Mouse (Mus musculus) lung, embryonic 14.5 days (tissue): ENCODE results near the gene Clcf1. TPM values are rescaled to one million over a fixed set of nuclear protein-coding genes. Genes with fewer than 3 reads are reported as not detected.
A peak's percentile ranks its signal among the peaks of the same experiment; 100 is the strongest.

Source experiments
- ATAC-seq: fragments of 200-750 bp; cut with Nextera tagmentation; 2 replicates; pipeline ENCODE4 v1.8.0; 2017; ENCODE audit warnings: mild to moderate bottlenecking, moderate TSS enrichment, moderate library complexity; ENCODE audit not compliant: insufficient read depth
- DNase-seq: peaks from one replicate; pipeline ENCODE4 v3.0.0-alpha.2; 2015
- H3K27ac ChIP-seq: fragments of 300-500 bp; sonication (generic); 2 replicates; pipeline ENCODE4 v1.5.1; 2014; ENCODE audit warnings: low read depth, mild to moderate bottlenecking, moderate library complexity
- H3K27me3 ChIP-seq: fragments of 300-500 bp; sonication (generic); 2 replicates; pipeline ENCODE4 v1.6.1; 2014; ENCODE audit warnings: low read length, control low read depth; ENCODE audit not compliant: insufficient read depth
- H3K36me3 ChIP-seq: fragments of 300-500 bp; sonication (generic); 2 replicates; pipeline ENCODE4 v1.6.1; 2014; ENCODE audit warnings: control low read depth; ENCODE audit not compliant: insufficient read depth
- H3K4me1 ChIP-seq: fragments of 300-500 bp; sonication (generic); 2 replicates; pipeline ENCODE4 v1.6.1; 2014; ENCODE audit warnings: antibody characterized with exemption, control low read depth; ENCODE audit not compliant: insufficient read depth
- H3K4me2 ChIP-seq: fragments of 300-500 bp; sonication (generic); 2 replicates; pipeline ENCODE4 v1.6.1; 2014; ENCODE audit warnings: mild to moderate bottlenecking
- H3K4me3 ChIP-seq: fragments of 300-500 bp; sonication (generic); 2 replicates; pipeline ENCODE4 v1.5.1; 2014; ENCODE audit warnings: low read depth, low read length
- H3K9ac ChIP-seq: fragments of 300-500 bp; sonication (generic); 2 replicates; pipeline ENCODE4 v1.6.1; 2014
- H3K9me3 ChIP-seq: fragments of 300-500 bp; sonication (generic); 2 replicates; pipeline ENCODE4 v1.6.1; 2016; ENCODE audit warnings: low read depth, low read length, control low read depth
- CTCF ChIP-seq: IDR thresholded peaks from 2 replicates; pipeline ENCODE4 v1.5.1; 2016; ENCODE audit warnings: antibody characterized with exemption, low read depth
- WGBS: fragments of 180-500 bp; shearing (Covaris S2); extraction: QIAGEN DNeasy Blood & Tissue Kit; methylation state at CpG from one replicate; pipeline ENCODE4 v1.1.7; 2014; 5-methylcytosine and 5-hydroxymethylcytosine counted together
- polyA plus RNA-seq: library from polyadenylated mRNA; unstranded; fragments of >200 nt; fragmentation: Nextera tagmentation; extraction: Ambion mirVana; gene quantifications from 2 replicates; pipeline ENCODE4 v1.2.1, GENCODE M21; 2014

Gene Clcf1
- polyA plus RNA-seq, 1 experiment from 2014 or later = 4.4 TPM

DNA sequence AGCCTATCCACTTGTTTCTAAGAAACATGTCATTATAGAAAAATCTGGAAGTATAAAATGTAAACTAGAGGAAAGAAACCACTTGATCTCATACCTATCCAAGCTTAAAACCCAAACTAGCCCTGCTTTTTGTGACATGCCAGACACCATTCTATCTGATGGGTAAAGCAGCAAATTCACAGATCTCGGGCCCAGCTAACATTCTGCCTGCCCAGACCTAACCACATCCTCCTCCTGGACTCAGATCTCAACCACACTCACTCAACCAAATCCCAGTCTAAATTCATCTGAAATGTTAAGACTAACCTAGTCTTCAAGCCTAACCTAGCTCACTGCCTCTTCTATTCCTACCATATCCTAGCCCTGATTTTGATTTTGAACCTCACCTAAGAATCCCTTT, 4.7 kb downstream of the Clcf1 start:
- 70% methylated on average over 1 of the region's 1 CpGs for WGBS

DNA sequence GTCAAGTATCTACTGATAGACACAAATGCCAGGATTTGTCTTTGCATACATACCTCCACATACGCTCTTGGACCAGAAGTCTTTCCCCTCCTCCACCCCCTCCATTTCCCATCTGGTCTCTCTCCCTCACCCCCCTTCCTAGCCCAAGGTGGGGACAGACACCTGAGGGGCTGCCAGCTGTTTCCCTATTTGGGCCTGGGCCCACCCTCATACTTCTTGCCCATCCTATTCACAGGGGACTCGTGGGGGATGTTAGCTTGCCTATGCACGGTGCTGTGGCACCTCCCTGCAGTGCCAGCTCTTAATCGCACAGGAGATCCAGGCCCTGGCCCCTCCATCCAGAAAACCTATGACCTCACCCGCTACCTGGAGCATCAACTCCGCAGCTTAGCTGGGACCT, 5.9 kb downstream of the Clcf1 start:
- H3K27ac ChIP-seq = no peak overlapping the region
- H3K27me3 ChIP-seq = no peaks in the 10 kb centered on the region
- no peak for DNase-seq
- no peaks in the 10 kb centered on the region for H3K9me3 ChIP-seq
- H3K36me3 ChIP-seq = no peaks in the 10 kb centered on the region
- no peak for ATAC-seq
- H3K4me2 ChIP-seq = no peak overlapping the region
- peaks cover 48% of the 10 kb centered on the region for H3K4me1 ChIP-seq
- no peak overlapping the region for H3K4me3 ChIP-seq
- TF ChIP-seq CTCF = no peak
- H3K9ac ChIP-seq = no peak overlapping the region
- WGBS = 80% methylated on average over 6 of the region's 6 CpGs

More for the DNA sequence above, 4.7 kb downstream of the Clcf1 start:
- H3K27ac ChIP-seq = no peak overlapping the region
- DNase-seq = no peak
- H3K4me3 ChIP-seq = no peak overlapping the region
- no peak for TF ChIP-seq CTCF
- no peak overlapping the region for H3K9ac ChIP-seq
- no peak for ATAC-seq
- no peak overlapping the region for H3K4me2 ChIP-seq
- H3K9me3 ChIP-seq = no peaks in the 10 kb centered on the region
- H3K36me3 ChIP-seq = no peaks in the 10 kb centered on the region
- H3K4me1 ChIP-seq = peaks cover 48% of the 10 kb centered on the region
- 0 out of 2 replicates have a peak, but pooled peaks cover 3% of the 10 kb centered on the region for H3K27me3 ChIP-seq

DNA sequence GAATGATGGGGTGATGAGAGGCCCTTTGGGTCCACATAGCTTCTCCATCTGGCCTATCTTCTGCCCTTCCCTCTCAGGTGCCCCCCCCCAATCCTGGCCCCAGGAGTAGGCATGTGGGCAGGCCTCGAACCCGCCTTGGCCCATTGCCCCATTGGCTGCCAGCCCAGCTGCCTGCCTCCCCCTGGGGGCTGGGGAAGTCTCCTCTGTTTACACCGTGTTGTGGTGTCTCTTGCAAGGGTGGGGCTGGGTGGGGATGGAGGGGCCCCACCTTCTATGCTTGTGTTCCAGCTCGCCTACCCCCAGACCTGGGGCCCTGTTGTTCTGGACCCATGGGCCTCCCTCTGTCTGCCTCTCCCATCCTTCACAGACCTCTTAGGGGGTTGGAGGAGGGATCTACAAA, 6.4 kb downstream of the Clcf1 start:
- WGBS = 34% methylated on average over 4 of the region's 4 CpGs
- no peak overlapping the region for H3K4me3 ChIP-seq
- no peaks in the 10 kb centered on the region for H3K27me3 ChIP-seq
- ATAC-seq = no peak
- no peak for TF ChIP-seq CTCF
- no peaks in the 10 kb centered on the region for H3K9me3 ChIP-seq
- 0 out of 2 replicates have a peak overlapping the region, but pooled peaks have one; percentile 31 for H3K9ac ChIP-seq
- peaks cover 47% of the 10 kb centered on the region for H3K4me1 ChIP-seq
- DNase-seq = peak; percentile 15
- no peaks in the 10 kb centered on the region for H3K36me3 ChIP-seq
- peak overlapping the region; percentile 44; the same call in 1 of the 2 replicates for H3K27ac ChIP-seq
- peak overlapping the region; percentile 33 for H3K4me2 ChIP-seq

- no peaks in the 10 kb centered on the region for H3K27me3 ChIP-seq
- H3K9me3 ChIP-seq = no peaks in the 10 kb centered on the region
- ATAC-seq = peak; percentile 63
- H3K4me2 ChIP-seq = peak overlapping the region; percentile 33
- no peak for TF ChIP-seq CTCF
- H3K4me1 ChIP-seq = peaks cover 40% of the 10 kb centered on the region
- WGBS = 24% methylated on average over 14 of the region's 14 CpGs
- peak; percentile 64 for DNase-seq
- H3K9ac ChIP-seq = peak overlapping the region; percentile 0; the same call in 1 of the 2 replicates
- no peaks in the 10 kb centered on the region for H3K36me3 ChIP-seq
- H3K4me3 ChIP-seq = no peak overlapping the region
- H3K27ac ChIP-seq = peak overlapping the region; percentile 44; the same call in 1 of the 2 replicates
Measured at GRCm38 (mm10) chr19:4220957-4221743, 7.1 kb downstream of the Clcf1 start.

DNA sequence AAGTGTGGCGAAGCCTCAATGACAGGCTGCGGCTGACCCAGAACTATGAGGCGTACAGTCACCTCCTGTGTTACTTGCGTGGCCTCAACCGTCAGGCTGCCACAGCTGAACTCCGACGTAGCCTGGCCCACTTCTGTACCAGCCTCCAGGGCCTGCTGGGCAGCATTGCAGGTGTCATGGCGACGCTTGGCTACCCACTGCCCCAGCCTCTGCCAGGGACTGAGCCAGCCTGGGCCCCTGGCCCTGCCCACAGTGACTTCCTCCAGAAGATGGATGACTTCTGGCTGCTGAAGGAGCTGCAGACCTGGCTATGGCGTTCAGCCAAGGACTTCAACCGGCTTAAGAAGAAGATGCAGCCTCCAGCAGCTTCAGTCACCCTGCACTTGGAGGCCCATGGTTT, 8.1 kb downstream of the Clcf1 start:
- ATAC-seq = no peak
- peaks cover 32% of the 10 kb centered on the region for H3K4me1 ChIP-seq
- H3K27ac ChIP-seq = no peak overlapping the region; the same call in 1 of the 2 replicates
- H3K9ac ChIP-seq = no peak overlapping the region; the same call in 1 of the 2 replicates
- no peaks in the 10 kb centered on the region for H3K27me3 ChIP-seq
- H3K4me3 ChIP-seq = no peak overlapping the region
- no peaks in the 10 kb centered on the region for H3K36me3 ChIP-seq
- 59% methylated on average over 11 of the region's 11 CpGs for WGBS
- H3K4me2 ChIP-seq = 0 out of 2 replicates have a peak overlapping the region, but pooled peaks have one; percentile 2
- no peaks in the 10 kb centered on the region for H3K9me3 ChIP-seq
- peak; percentile 64 for DNase-seq
- no peak for TF ChIP-seq CTCF

DNA sequence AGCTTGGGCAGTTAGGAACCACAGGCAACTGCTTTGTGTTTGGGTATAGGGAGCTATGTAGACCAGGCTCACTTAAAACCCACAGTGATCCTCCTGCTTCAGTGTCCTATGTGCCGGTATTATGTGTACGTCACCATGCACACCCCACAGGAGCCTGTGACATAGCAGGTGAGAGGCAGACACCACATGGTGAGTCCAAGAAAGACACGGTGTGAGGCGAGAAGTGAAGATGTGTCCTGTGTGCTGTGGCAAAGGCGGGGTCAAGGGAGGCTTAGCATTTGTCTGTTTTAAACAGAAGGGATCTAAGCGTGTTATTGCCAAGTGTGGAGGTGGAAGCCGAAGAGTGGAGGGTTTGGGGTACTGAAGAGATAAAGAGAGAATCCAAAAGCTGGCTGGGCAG, 12.7 kb downstream of the Clcf1 start:
- WGBS = 82% methylated on average over 7 of the region's 7 CpGs
- TF ChIP-seq CTCF = no peak
- no peaks in the 10 kb centered on the region for H3K36me3 ChIP-seq
- no peak for ATAC-seq
- no peak overlapping the region for H3K4me3 ChIP-seq
- no peaks in the 10 kb centered on the region; the same call in 1 of the 2 replicates for H3K27me3 ChIP-seq
- no peak overlapping the region for H3K27ac ChIP-seq
- H3K9ac ChIP-seq = no peak overlapping the region
- DNase-seq = no peak
- peaks cover 9% of the 10 kb centered on the region; the same call in 1 of the 2 replicates for H3K4me1 ChIP-seq
- no peaks in the 10 kb centered on the region for H3K9me3 ChIP-seq
- no peak overlapping the region for H3K4me2 ChIP-seq

DNA sequence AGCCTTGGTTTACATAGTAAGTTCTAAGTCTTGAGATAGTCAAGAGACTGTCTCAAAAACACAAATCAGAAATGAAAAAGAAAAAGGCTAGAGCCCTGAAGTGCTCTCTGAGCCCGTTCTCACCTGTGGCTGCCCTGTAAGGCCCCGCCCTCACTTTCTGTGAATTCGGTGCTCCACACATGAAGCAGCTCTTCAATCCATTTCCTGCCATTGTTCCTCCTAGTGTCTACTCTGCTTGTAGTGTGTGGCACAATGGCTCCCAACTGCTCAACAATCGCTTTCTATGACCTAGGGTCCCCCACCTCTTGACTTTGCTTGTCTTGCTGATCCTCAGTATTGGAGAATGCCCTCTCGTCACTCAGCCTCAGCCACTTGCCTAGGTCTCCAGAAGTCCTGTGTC, 13.4 kb downstream of the Clcf1 start:
- Histone ChIP-seq H3K4me1 (peaks cover 4% of the 10 kb centered on the region; the same call in 1 of the 2 replicates), H3K27me3 (no peaks in the 10 kb centered on the region; the same call in 1 of the 2 replicates), H3K27ac (no peak overlapping the region), H3K9ac (no peak overlapping the region), H3K4me3 (no peak overlapping the region), H3K4me2 (no peak overlapping the region), H3K9me3 (no peaks in the 10 kb centered on the region), H3K36me3 (no peaks in the 10 kb centered on the region)
- TF ChIP-seq CTCF = no peak
- no peak for DNase-seq
- no peak for ATAC-seq
- 49% methylated on average over 5 of the region's 5 CpGs for WGBS
